ENCODE assay signal across 13 mouse cellular contexts in the genomic region with DNA sequence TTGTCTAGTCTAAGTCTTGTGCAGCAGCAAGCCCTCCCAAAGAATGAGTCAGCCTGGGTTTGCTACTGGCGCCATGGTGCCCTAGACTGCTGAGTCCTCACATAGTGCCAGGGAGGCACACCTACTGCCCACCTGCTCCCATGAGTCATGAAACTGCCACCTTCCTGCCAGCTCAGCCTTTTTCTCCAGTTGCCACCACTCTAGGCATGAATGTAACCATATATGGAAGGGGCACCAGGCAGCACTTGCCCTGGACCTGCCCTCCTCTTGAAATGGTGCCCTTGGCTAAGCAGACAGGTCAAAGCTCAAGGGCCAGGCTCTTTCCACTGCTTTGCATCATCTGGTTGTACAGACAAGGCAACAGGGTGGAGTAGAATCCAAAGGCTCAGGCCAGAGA. TPM values are rescaled to one million over a fixed set of nuclear protein-coding genes. Genes with fewer than 3 reads are reported as not detected.
DNase-seq lines count a peak whose midpoint lies in the region; ATAC-seq and TF ChIP-seq lines count a peak whose summit lies in the region.
"Had no signal": no experiment of that assay in that cellular context is flagged by ENCODE, and none has a peak within 500 bp of the region (broad histone marks: within the 10 kb centered on the region; RNA-seq: fewer than 3 reads in every experiment).

No protein-coding gene starts in this region.

- H3K36me3 ChIP-seq in lung, postnatal 0 days (ENCODE audit: insufficient read depth, low read length) = no peaks in the 10 kb centered on the region
- H3K36me3 ChIP-seq in stomach, postnatal 0 days (ENCODE audit: control insufficient read depth, insufficient read depth, low read length) = no peaks in the 10 kb centered on the region
- peaks cover 4% of the 10 kb centered on the region; the same call in 1 of the 2 replicates for H3K36me3 ChIP-seq in heart, embryonic 12.5 days
- H3K36me3 ChIP-seq: embryonic facial prominence, embryonic 10.5 days; midbrain, embryonic 12.5 days had no signal

- no peaks in the 10 kb centered on the region for H3K27me3 ChIP-seq in lung, postnatal 0 days (replicated peaks; ENCODE audit: insufficient read depth, low read length)
- H3K27me3 ChIP-seq in stomach, postnatal 0 days (ENCODE audit: control insufficient read depth, insufficient read depth, low read length) = no peaks in the 10 kb centered on the region
- no peaks in the 10 kb centered on the region for H3K27me3 ChIP-seq in heart, embryonic 12.5 days (replicated peaks)
- H3K27me3 ChIP-seq: heart, embryonic 15.5 days; midbrain, embryonic 12.5 days had no signal

- no peak overlapping the region for H3K9ac ChIP-seq in lung, postnatal 0 days (replicated peaks; ENCODE audit: low read depth)
- H3K9ac ChIP-seq in stomach, postnatal 0 days (ENCODE audit: low read length) = no peak overlapping the region
- no peak overlapping the region for H3K9ac ChIP-seq in heart, embryonic 12.5 days
- H3K9ac ChIP-seq: heart, embryonic 15.5 days; midbrain, embryonic 12.5 days had no signal

- H3K4me3 ChIP-seq in lung, postnatal 0 days (ENCODE audit: low read depth, low read length) = no peak overlapping the region
- H3K4me3 ChIP-seq in stomach, postnatal 0 days (ENCODE audit: low read depth, low read length) = no peak overlapping the region
- no peak overlapping the region for H3K4me3 ChIP-seq in heart, embryonic 12.5 days
- H3K4me3 ChIP-seq: embryonic facial prominence, embryonic 10.5 days; heart, embryonic 15.5 days; limb, embryonic 10.5 days; midbrain, embryonic 12.5 days had no signal

- whole genome bisulfite sequencing in lung, postnatal 0 days = 91% methylated on average over 1 of the region's 1 CpGs
- WGBS in stomach, postnatal 0 days = 71% methylated on average over 1 of the region's 1 CpGs
- 100% methylated on average over 1 of the region's 1 CpGs for WGBS in heart, embryonic 12.5 days

- H3K4me1 ChIP-seq in lung, postnatal 0 days (ENCODE audit: insufficient read depth, low read depth, low read length) = peaks cover 10% of the 10 kb centered on the region; the same call in 1 of the 2 replicates
- peaks cover 9% of the 10 kb centered on the region for H3K4me1 ChIP-seq in stomach, postnatal 0 days (replicated peaks; ENCODE audit: control insufficient read depth, insufficient read depth)
- H3K4me1 ChIP-seq in heart, embryonic 12.5 days (replicated peaks) = peaks cover 22% of the 10 kb centered on the region; the same call in 1 of the 2 replicates
- H3K4me1 ChIP-seq: midbrain, embryonic 12.5 days had no signal

- TF ChIP-seq EP300 in lung, postnatal 0 days (IDR thresholded peaks at IDR 0.05) = no peak
- TF ChIP-seq EP300 in stomach, postnatal 0 days (optimal IDR thresholded peaks at IDR 0.05) = no peak

- peak; percentile 13 for DNase-seq in CD4-positive, CD25-positive, alpha-beta regulatory T cell, adult 2 months (ENCODE audit: low read depth, low spot score)
- DNase-seq in lung, postnatal 0 days (ENCODE audit: low spot score) = no peak
- no peak for DNase-seq in lung, postnatal 14 days
- DNase-seq in liver = peak; percentile 40
- no peak for DNase-seq in stomach, postnatal 0 days (ENCODE audit: low spot score)
- DNase-seq in spleen, postnatal 10 days (ENCODE audit: low spot score in 2 of 2) = no peak
- DNase-seq: thymus, postnatal 4 days had no signal

- H3K4me2 ChIP-seq in lung, postnatal 0 days (replicated peaks; ENCODE audit: low read depth, low read length) = no peak overlapping the region
- H3K4me2 ChIP-seq in stomach, postnatal 0 days (replicated peaks; ENCODE audit: low read depth) = no peak overlapping the region
- H3K4me2 ChIP-seq in heart, embryonic 12.5 days = no peak overlapping the region
- H3K4me2 ChIP-seq: heart, embryonic 15.5 days; midbrain, embryonic 12.5 days had no signal

- ATAC-seq in CD4-positive, CD25-positive, alpha-beta regulatory T cell, adult 4 months = no peak
- peak; percentile 55 for ATAC-seq in lung, postnatal 0 days
- ATAC-seq in stomach, postnatal 0 days (ENCODE audit: low FRiP score, low TSS enrichment) = peak; percentile 80
- ATAC-seq in heart, embryonic 12.5 days (ENCODE audit: insufficient number of reproducible peaks, low FRiP score) = no peak

- H3K27ac ChIP-seq in lung, postnatal 0 days (ENCODE audit: low read length) = no peak overlapping the region
- H3K27ac ChIP-seq in stomach, postnatal 0 days (replicated peaks) = no peak overlapping the region
- H3K27ac ChIP-seq in heart, embryonic 12.5 days (ENCODE audit: poor library complexity, severe bottlenecking) = no peak overlapping the region
- H3K27ac ChIP-seq: embryonic facial prominence, embryonic 10.5 days; heart, embryonic 15.5 days; limb, embryonic 10.5 days; midbrain, embryonic 12.5 days had no signal

- TF ChIP-seq CTCF in lung, postnatal 0 days (IDR thresholded peaks at IDR 0.05) = no peak
- TF ChIP-seq CTCF in stomach, postnatal 0 days (IDR thresholded peaks at IDR 0.05; ENCODE audit: low read depth) = no peak

- H3K9me3 ChIP-seq in lung, postnatal 0 days (ENCODE audit: low read length) = no peaks in the 10 kb centered on the region
- H3K9me3 ChIP-seq in stomach, postnatal 0 days (ENCODE audit: control insufficient read depth, low read length) = no peaks in the 10 kb centered on the region
- H3K9me3 ChIP-seq in heart, embryonic 12.5 days (replicated peaks) = no peaks in the 10 kb centered on the region
- H3K9me3 ChIP-seq: embryonic facial prominence, embryonic 10.5 days; heart, embryonic 15.5 days; limb, embryonic 10.5 days; midbrain, embryonic 12.5 days had no signal

RNA-seq across cellular contexts. Expression of a gene that starts 22.6 kb away (rescaled TPM):
- 1 to 10 TPM; 5.0 to 9.6 TPM for polyA plus RNA-seq in CD4-positive, CD25-positive, alpha-beta regulatory T cell, adult 4 months (2017; shearing (Covaris generic))
- polyA plus RNA-seq in lung, postnatal 0 days (2015; fragmentation: Nextera tagmentation; extraction: Ambion mirVana) = 34.7 and 35.7 TPM in 2 replicates
- 23.0 and 26.2 TPM in 2 replicates for polyA plus RNA-seq in stomach, postnatal 0 days (2015; fragmentation: Nextera tagmentation; extraction: Ambion mirVana)
- 11.9 and 12.7 TPM in 2 replicates for polyA plus RNA-seq in heart, embryonic 12.5 days (2016; fragmentation: Nextera tagmentation; extraction: Ambion mirVana)

Comparison
In these comparisons a context has a peak if more than half of its experiments do, and no peak if none do; other contexts are left out.
1. DNase-seq: peak in CD4-positive, CD25-positive, alpha-beta regulatory T cell, adult 2 months (single experiment) and liver (single experiment); none in lung, postnatal 0 days (single experiment), lung, postnatal 14 days (single experiment), stomach, postnatal 0 days (single experiment) and spleen, postnatal 10 days (0 of 2).
2. ATAC-seq: peak in lung, postnatal 0 days (single experiment) and stomach, postnatal 0 days (single experiment); none in CD4-positive, CD25-positive, alpha-beta regulatory T cell, adult 4 months (single experiment) and heart, embryonic 12.5 days (single experiment).